Comparison of ENCODE assay signal across 9 mouse cellular contexts in genomic region chr3:141887476-141888274, GRCm38 (mm10).
DNase-seq lines count a peak whose midpoint lies in the region; ATAC-seq and TF ChIP-seq lines count a peak whose summit lies in the region.
"Had no signal": no experiment of that assay in that cellular context is flagged by ENCODE, and none has a peak within 500 bp of the region (broad histone marks: within the 10 kb centered on the region; RNA-seq: fewer than 3 reads in every experiment).

No protein-coding gene starts in this region.

- peak; percentile 44 for TF ChIP-seq RAD21 in MEL (IDR thresholded peaks at IDR 0.05; ENCODE audit: low read depth, low read length)

- ATAC-seq in megakaryocyte progenitor cell, adult 5-6 weeks (replicated peaks; ENCODE audit: poor library complexity) = peak; percentile 77

- H3K79me2 ChIP-seq in MEL (ENCODE audit: control insufficient read depth, insufficient read depth, low read length, poor library complexity) = no peaks in the 10 kb centered on the region

- DNase-seq in left cerebral cortex, adult 2 months (ENCODE audit: extremely low spot score in 1 of 2, low spot score in 2 of 2) = no peak
- no peak for DNase-seq in left cerebral cortex, adult 18-20 months (ENCODE audit: low spot score in 2 of 2)
- peak; percentile 50 for DNase-seq in MEL (ENCODE audit: low read depth, low spot score)
- DNase-seq in brain, embryonic 18.5 days (ENCODE audit: low read depth, low spot score) = peak; percentile 32
- no peak for DNase-seq in right cerebral cortex, postnatal 14 days
- DNase-seq in c-Kit-positive CD71-positive TER-119-positive erythroid progenitor cells, embryonic 14.5 days (ENCODE audit: low spot score) = no peak
- no peak for DNase-seq in urinary bladder, postnatal 4 days (ENCODE audit: low spot score in 2 of 2)

- H3K36me3 ChIP-seq in MEL (ENCODE audit: control insufficient read depth in 1 of 2, insufficient read depth in 2 of 2, low read length in 2 of 2) = no peaks in the 10 kb centered on the region
- H3K36me3 ChIP-seq: lung, embryonic 15.5 days had no signal

- peak; percentile 67 for TF ChIP-seq CTCF in left cerebral cortex, adult 2 months (IDR thresholded peaks at IDR 0.05)
- peak in 2 of 3 experiments; percentile 8 to 59; a peak in 2 of 6 replicates for TF ChIP-seq CTCF in MEL (IDR thresholded peaks at IDR 0.05 in 2 of 3, conservative IDR thresholded peaks at IDR 0.05 in 1 of 3; ENCODE audit: control insufficient read depth in 1 of 3, insufficient read depth in 1 of 3, low read depth in 2 of 3, low read length in 3 of 3, poor library complexity in 1 of 3, severe bottlenecking in 1 of 3)

- H3K4me3 ChIP-seq in left cerebral cortex, adult 2 months = no peak overlapping the region
- H3K4me3 ChIP-seq in MEL (ENCODE audit: control insufficient read depth in 1 of 2, insufficient read depth in 1 of 2, low read depth in 2 of 2, low read length in 2 of 2) = no peak overlapping the region
- H3K4me3 ChIP-seq: lung, embryonic 15.5 days had no signal

- no peaks in the 10 kb centered on the region for H3K9me3 ChIP-seq in MEL (replicated peaks; ENCODE audit: insufficient read depth, low read length)
- H3K9me3 ChIP-seq: lung, embryonic 15.5 days had no signal

- H3K4me1 ChIP-seq in MEL (ENCODE audit: control insufficient read depth in 1 of 2, insufficient read depth in 2 of 2, low read length in 2 of 2) = no peaks in the 10 kb centered on the region
- H3K4me1 ChIP-seq: lung, embryonic 15.5 days had no signal

- no peak for TF ChIP-seq EP300 in MEL (IDR thresholded peaks at IDR 0.05; ENCODE audit: low read depth in 1 of 2, low read length in 2 of 2)

- H3K27me3 ChIP-seq in MEL (ENCODE audit: control insufficient read depth in 1 of 2, insufficient read depth in 2 of 2, low read length in 2 of 2) = no peaks in the 10 kb centered on the region
- H3K27me3 ChIP-seq: lung, embryonic 15.5 days had no signal

- intact Hi-C loops in left cerebral cortex, adult 2 months (cut with DNase I) = loop anchor here (2.0 to 5.0 kb wide), 3 partner anchors 155 to 389 kb away; no protein-coding TSS in a partner anchor

- TF ChIP-seq POLR2A in MEL (IDR thresholded peaks at IDR 0.05; ENCODE audit: control insufficient read depth in 1 of 2, insufficient read depth in 1 of 2, low read depth in 1 of 2, low read length in 2 of 2, poor library complexity in 1 of 2) = no peak

- H3K27ac ChIP-seq in left cerebral cortex, adult 2 months = no peak overlapping the region
- H3K27ac ChIP-seq in MEL (ENCODE audit: control insufficient read depth, low read depth, low read length) = no peak overlapping the region
- H3K27ac ChIP-seq: lung, embryonic 15.5 days had no signal

- H3K9ac ChIP-seq in MEL (ENCODE audit: control insufficient read depth, low read depth, low read length, poor library complexity, severe bottlenecking) = no peak overlapping the region
- H3K9ac ChIP-seq: lung, embryonic 15.5 days had no signal

TF ChIP-seq in MEL, 35 proteins besides CTCF, POLR2A, EP300 and RAD21:
- TF ChIP-seq SMC3 (IDR thresholded peaks at IDR 0.05; ENCODE audit: low read depth, low read length) = peak; percentile 66
- TF ChIP-seq ETS1 (IDR thresholded peaks at IDR 0.05; ENCODE audit: low read depth, low read length) = no peak

Comparison
In these comparisons a context has a peak if more than half of its experiments do, and no peak if none do; other contexts are left out.
1. DNase-seq: peak in MEL (single experiment) and brain, embryonic 18.5 days (single experiment); none in left cerebral cortex, adult 2 months (0 of 2), left cerebral cortex, adult 18-20 months (0 of 2), right cerebral cortex, postnatal 14 days (single experiment), c-Kit-positive CD71-positive TER-119-positive erythroid progenitor cells, embryonic 14.5 days (single experiment) and urinary bladder, postnatal 4 days (0 of 2).